In the genomic region with DNA sequence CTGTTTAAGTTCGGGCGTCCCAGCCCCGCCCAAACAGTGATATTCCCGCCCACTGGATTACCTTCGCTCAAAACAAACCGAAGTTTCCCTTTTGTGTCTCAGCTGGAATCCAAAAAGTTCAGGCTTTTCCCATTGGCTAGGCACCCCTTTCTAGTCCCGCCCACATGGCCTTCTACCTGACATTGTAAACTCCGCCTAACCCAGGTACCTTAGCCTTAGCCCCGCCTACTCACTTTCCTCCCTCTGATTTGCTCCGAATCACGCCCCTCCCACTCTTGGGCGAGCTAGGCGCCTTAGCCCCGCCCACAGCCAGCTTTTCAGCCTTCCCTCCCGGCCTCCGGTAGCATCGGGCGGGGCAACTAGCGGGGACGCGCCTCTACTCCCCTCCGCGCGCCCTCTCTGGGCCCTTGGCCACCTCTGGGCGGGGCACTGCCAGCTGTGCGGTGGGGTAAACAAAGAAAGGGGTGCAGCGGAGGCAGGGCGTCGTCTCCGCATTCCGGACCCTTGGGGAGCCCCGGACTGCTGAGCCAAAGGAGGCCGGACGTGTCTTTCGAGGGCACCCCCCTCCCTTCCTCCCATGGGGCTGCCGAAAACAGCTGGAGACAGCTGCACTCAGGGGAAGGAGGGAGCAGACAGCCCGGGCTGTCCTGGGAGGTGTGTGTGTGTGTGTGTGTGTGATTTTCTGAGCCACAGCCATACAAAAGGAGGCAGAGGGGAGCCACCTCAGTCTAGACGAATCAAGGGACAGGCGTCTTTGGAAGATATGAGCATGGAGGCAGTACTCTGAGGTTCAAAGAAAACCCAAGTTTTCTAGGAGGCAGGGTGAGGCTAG, we compare ENCODE assay signal across 8 mouse cellular contexts. TPM values are rescaled to one million over a fixed set of nuclear protein-coding genes. Genes with fewer than 3 reads are reported as not detected.
DNase-seq lines count a peak whose midpoint lies in the region; ATAC-seq and TF ChIP-seq lines count a peak whose summit lies in the region.

No protein-coding gene starts in this region.

- H3K36me3 ChIP-seq in intestine, embryonic 15.5 days, result no peaks in the 10 kb centered on the region
- H3K36me3 ChIP-seq in liver, embryonic 11.5 days (ENCODE audit: control insufficient read depth, insufficient read depth, low read length), result no peaks in the 10 kb centered on the region
- H3K36me3 ChIP-seq in stomach, embryonic 15.5 days, result peaks cover 8% of the 10 kb centered on the region

- no peak for TF ChIP-seq CTCF in cortical plate, adult 2 months (IDR thresholded peaks at IDR 0.05; ENCODE audit: extremely low read depth, insufficient read depth, low read length)

- peak overlapping the region; percentile 92 for H3K4me2 ChIP-seq in intestine, embryonic 15.5 days (replicated peaks)
- H3K4me2 ChIP-seq in liver, embryonic 11.5 days, result peak overlapping the region; percentile 84
- H3K4me2 ChIP-seq in stomach, embryonic 15.5 days, result peak overlapping the region; percentile 89

- H3K27ac ChIP-seq in cortical plate, adult 2 months (ENCODE audit: insufficient read depth, low read length), result 0 out of 2 replicates have a peak overlapping the region, but pooled peaks have one; percentile 27
- peak overlapping the region; percentile 91 for H3K27ac ChIP-seq in intestine, embryonic 15.5 days
- 0 out of 2 replicates have a peak overlapping the region, but pooled peaks have one; percentile 11 for H3K27ac ChIP-seq in liver, embryonic 11.5 days (ENCODE audit: low read depth, low read length)
- H3K27ac ChIP-seq in stomach, embryonic 15.5 days, result peak overlapping the region; percentile 95

- DNase-seq in frontal cortex, adult 2 months (ENCODE audit: extremely low spot score in 1 of 2, low spot score in 1 of 2), result peak; percentile 53 to 68
- DNase-seq in gastrocnemius, postnatal 36 days, result peak; percentile 91 to 94
- DNase-seq in liver, embryonic 11.5 days (ENCODE audit: low spot score), result peak; percentile 86

- no peaks in the 10 kb centered on the region for H3K9me3 ChIP-seq in intestine, embryonic 15.5 days
- no peaks in the 10 kb centered on the region for H3K9me3 ChIP-seq in liver, embryonic 11.5 days (ENCODE audit: control insufficient read depth, low read length)
- no peaks in the 10 kb centered on the region for H3K9me3 ChIP-seq in stomach, embryonic 15.5 days

- no peak for TF ChIP-seq POLR2A in cortical plate, adult 2 months (IDR thresholded peaks at IDR 0.05; ENCODE audit: extremely low read depth, insufficient read depth, low read length)

- peaks cover 4% of the 10 kb centered on the region for H3K4me1 ChIP-seq in cortical plate, adult 2 months (ENCODE audit: control insufficient read depth, insufficient read depth, low read length)
- H3K4me1 ChIP-seq in intestine, embryonic 15.5 days (replicated peaks), result peaks cover 56% of the 10 kb centered on the region
- H3K4me1 ChIP-seq in liver, embryonic 11.5 days (replicated peaks; ENCODE audit: control insufficient read depth, insufficient read depth, low read length), result peaks cover 31% of the 10 kb centered on the region
- peaks cover 51% of the 10 kb centered on the region for H3K4me1 ChIP-seq in stomach, embryonic 15.5 days

- H3K4me3 ChIP-seq in cortical plate, adult 2 months (ENCODE audit: insufficient read depth, low read length), result peak overlapping the region; percentile 11; the same call in 1 of the 2 replicates
- peak overlapping the region; percentile 64 for H3K4me3 ChIP-seq in intestine, embryonic 15.5 days (replicated peaks)
- peak overlapping the region; percentile 49 for H3K4me3 ChIP-seq in liver, embryonic 11.5 days (ENCODE audit: low read depth, low read length)
- H3K4me3 ChIP-seq in stomach, embryonic 15.5 days (replicated peaks), result peak overlapping the region; percentile 71

- no peak for ATAC-seq in frontal cortex, adult (ENCODE audit: low TSS enrichment)
- peak; percentile 70 for ATAC-seq in intestine, embryonic 15.5 days
- peak; percentile 69 for ATAC-seq in liver, embryonic 11.5 days (replicated peaks; ENCODE audit: low FRiP score)
- peak; percentile 60 for ATAC-seq in monocyte, adult 5-6 weeks (replicated peaks; ENCODE audit: insufficient number of reproducible peaks, low FRiP score, low TSS enrichment, poor library complexity, severe bottlenecking)
- ATAC-seq in stomach, embryonic 15.5 days (ENCODE audit: insufficient read depth, low FRiP score, low read depth), result peak; percentile 53

- intact Hi-C loops in gastrocnemius, postnatal 36 days (cut with DNase I), result loop anchor here (10.0 kb wide), 1 partner anchor 354 kb away; the partner anchor contains the start of gene Zfp607b

- H3K9ac ChIP-seq in intestine, embryonic 15.5 days, result peak overlapping the region; percentile 47
- H3K9ac ChIP-seq in liver, embryonic 11.5 days (ENCODE audit: low read depth, low read length), result no peak overlapping the region
- H3K9ac ChIP-seq in stomach, embryonic 15.5 days, result no peak overlapping the region

- WGBS in intestine, embryonic 15.5 days, result under 1% methylated on average over 39 of the region's 39 CpGs
- 2% methylated on average over 39 of the region's 39 CpGs for WGBS in liver, embryonic 11.5 days
- WGBS in stomach, embryonic 15.5 days, result under 1% methylated on average over 39 of the region's 39 CpGs

- peaks cover 50% of the 10 kb centered on the region for H3K27me3 ChIP-seq in intestine, embryonic 15.5 days (replicated peaks)
- H3K27me3 ChIP-seq in liver, embryonic 11.5 days (replicated peaks; ENCODE audit: control insufficient read depth, insufficient read depth, low read length), result peaks cover 100% of the 10 kb centered on the region
- peaks cover 27% of the 10 kb centered on the region; the same call in 1 of the 2 replicates for H3K27me3 ChIP-seq in stomach, embryonic 15.5 days (replicated peaks)

RNA-seq across cellular contexts. Expression of gene Ltbp4, which starts 6.6 kb away (rescaled TPM):
- 68.8 and 69.8 TPM in 2 replicates for polyA plus RNA-seq in frontal cortex, adult 2 months (2012; rRNA removed)
- 54.5 and 62.3 TPM in 2 replicates for polyA plus RNA-seq in cortical plate, adult 2 months (2012; rRNA removed)
- 10 to 100 TPM; 62.1 to 65.3 TPM for total RNA-seq in gastrocnemius, postnatal 36 days (2021)
- 75.9 and 92.8 TPM in 2 replicates for polyA plus RNA-seq in intestine, embryonic 15.5 days (2015; fragmentation: Nextera tagmentation; extraction: Ambion mirVana)
- polyA plus RNA-seq in liver, embryonic 11.5 days (2014; fragmentation: Nextera tagmentation; extraction: Ambion mirVana), result 7.1 and 10.2 TPM in 2 replicates
- 0.68 TPM in 1 of 3 replicates, not detected in the others for total RNA-seq in monocyte, adult 5-6 weeks (2017)
- polyA plus RNA-seq in stomach, embryonic 15.5 days (2015; fragmentation: Nextera tagmentation; extraction: Ambion mirVana), result 154 and 161 TPM in 2 replicates

RNA-seq across cellular contexts. Expression of gene Shkbp1, which starts 24.9 kb away (rescaled TPM):
- 58.4 and 62.8 TPM in 2 replicates for polyA plus RNA-seq in frontal cortex, adult 2 months (2012; rRNA removed)
- polyA plus RNA-seq in cortical plate, adult 2 months (2012; rRNA removed), result 64.2 and 73.8 TPM in 2 replicates
- total RNA-seq in gastrocnemius, postnatal 36 days (2021), result 1 to 10 TPM; 1.7 to 2.1 TPM
- 35.0 and 35.5 TPM in 2 replicates for polyA plus RNA-seq in intestine, embryonic 15.5 days (2015; fragmentation: Nextera tagmentation; extraction: Ambion mirVana)
- 46.8 and 49.6 TPM in 2 replicates for polyA plus RNA-seq in liver, embryonic 11.5 days (2014; fragmentation: Nextera tagmentation; extraction: Ambion mirVana)
- total RNA-seq in monocyte, adult 5-6 weeks (2017), result 33.3 to 47.0 TPM (median 39.9 TPM) in 3 replicates
- polyA plus RNA-seq in stomach, embryonic 15.5 days (2015; fragmentation: Nextera tagmentation; extraction: Ambion mirVana), result 38.8 and 43.7 TPM in 2 replicates

RNA-seq across cellular contexts. Expression of gene Gm20479, which starts 26.3 kb away (rescaled TPM):
- 0.25 TPM in 1 of 2 replicates, not detected in the other for polyA plus RNA-seq in frontal cortex, adult 2 months (2012; rRNA removed)
- 0.75 TPM in 1 of 2 replicates, not detected in the other for polyA plus RNA-seq in cortical plate, adult 2 months (2012; rRNA removed)
- not detected for total RNA-seq in gastrocnemius, postnatal 36 days (2021)
- 1.8 TPM in 1 of 2 replicates, not detected in the other for polyA plus RNA-seq in intestine, embryonic 15.5 days (2015; fragmentation: Nextera tagmentation; extraction: Ambion mirVana)
- 0.43 and 1.2 TPM in 2 replicates for polyA plus RNA-seq in liver, embryonic 11.5 days (2014; fragmentation: Nextera tagmentation; extraction: Ambion mirVana)
- not detected in 3 replicates for total RNA-seq in monocyte, adult 5-6 weeks (2017)
- 0.62 and 1.7 TPM in 2 replicates for polyA plus RNA-seq in stomach, embryonic 15.5 days (2015; fragmentation: Nextera tagmentation; extraction: Ambion mirVana)

Comparison
In these comparisons a context has a peak if more than half of its experiments do, and no peak if none do; other contexts are left out.
1. H3K27ac ChIP-seq: peak in every context shown above with its lines; median percentile 95 in stomach, embryonic 15.5 days; 91 in intestine, embryonic 15.5 days; 27 in cortical plate, adult 2 months; 11 in liver, embryonic 11.5 days.
2. H3K4me3 ChIP-seq: peak in every context shown above with its lines; median percentile 71 in stomach, embryonic 15.5 days; 64 in intestine, embryonic 15.5 days; 49 in liver, embryonic 11.5 days; 11 in cortical plate, adult 2 months.